21 mouse cellular contexts compared by ENCODE assay signal in the genomic region with DNA sequence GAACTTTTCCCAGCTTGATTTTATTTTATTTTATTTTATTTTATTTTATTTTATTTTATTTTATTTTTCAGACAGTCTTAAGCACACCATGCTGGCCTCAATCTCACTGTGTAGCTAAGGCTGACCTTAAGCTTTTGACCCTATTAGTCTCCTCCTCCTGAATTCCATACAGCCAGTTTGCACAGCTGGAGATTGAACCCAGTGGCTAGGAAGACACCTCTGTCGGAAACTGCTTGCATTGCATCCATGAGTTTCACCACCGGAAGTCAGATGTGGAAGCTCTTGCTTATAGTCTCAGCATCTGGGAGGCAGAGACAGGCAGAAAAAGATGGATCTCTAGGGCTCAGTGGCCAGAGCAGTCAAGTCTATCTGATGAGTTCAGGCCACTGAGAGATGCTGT.
DNase-seq lines count a peak whose midpoint lies in the region; ATAC-seq and TF ChIP-seq lines count a peak whose summit lies in the region.
"Had no signal": no experiment of that assay in that cellular context is flagged by ENCODE, and none has a peak within 500 bp of the region (broad histone marks: within the 10 kb centered on the region; RNA-seq: fewer than 3 reads in every experiment).

No protein-coding gene starts in this region.

- peak; percentile 19 for DNase-seq in embryonic facial prominence, embryonic 11.5 days (ENCODE audit: low spot score)
- no peak for DNase-seq in embryonic facial prominence, embryonic 10.5 days (ENCODE audit: low spot score)
- peak; percentile 6 for DNase-seq in kidney, postnatal 0 days (ENCODE audit: low spot score)
- no peak for DNase-seq in kidney, adult 9 months
- peak; percentile 70 for DNase-seq in ZHBTc4 (ENCODE audit: low read depth, low spot score)
- no peak for DNase-seq in left cerebral cortex, adult 11 months (ENCODE audit: low spot score)
- no peak for DNase-seq in retina, postnatal 1 day
- DNase-seq: adrenal gland, postnatal 14 days; cerebellum, adult 11-12 months; cerebellum, adult 9-10 months; cerebellum, postnatal 36 days; gastrocnemius, adult 2 months; gastrocnemius, postnatal 25 days; heart, postnatal 14 days had no signal

- ATAC-seq in embryonic facial prominence, embryonic 11.5 days (replicated peaks; ENCODE audit: insufficient number of reproducible peaks, low FRiP score, low TSS enrichment, low read depth) = no peak
- ATAC-seq in kidney, postnatal 0 days (replicated peaks; ENCODE audit: low FRiP score, low read depth) = no peak
- ATAC-seq: forebrain, embryonic 14.5 days; intestine, postnatal 0 days had no signal

- H3K4me1 ChIP-seq in embryonic facial prominence, embryonic 11.5 days (ENCODE audit: control insufficient read depth, insufficient read depth, low read length) = no peaks in the 10 kb centered on the region
- H3K4me1 ChIP-seq in embryonic facial prominence, embryonic 10.5 days = no peaks in the 10 kb centered on the region
- no peaks in the 10 kb centered on the region for H3K4me1 ChIP-seq in kidney, postnatal 0 days (replicated peaks; ENCODE audit: insufficient read depth, low read length)
- H3K4me1 ChIP-seq: embryonic facial prominence, embryonic 15.5 days; forebrain, embryonic 10.5 days; hindbrain, embryonic 10.5 days had no signal

- H3K9ac ChIP-seq in embryonic facial prominence, embryonic 11.5 days (replicated peaks; ENCODE audit: low read length) = no peak overlapping the region
- no peak overlapping the region for H3K9ac ChIP-seq in kidney, postnatal 0 days (ENCODE audit: low read depth, low read length)
- H3K9ac ChIP-seq: embryonic facial prominence, embryonic 15.5 days; hindbrain, embryonic 14.5 days had no signal

- no peak overlapping the region for H3K4me3 ChIP-seq in embryonic facial prominence, embryonic 11.5 days (ENCODE audit: low read depth, low read length)
- H3K4me3 ChIP-seq in embryonic facial prominence, embryonic 10.5 days = no peak overlapping the region
- H3K4me3 ChIP-seq in kidney, postnatal 0 days (replicated peaks; ENCODE audit: low read depth, low read length) = no peak overlapping the region
- H3K4me3 ChIP-seq: embryonic facial prominence, embryonic 15.5 days; erythroblast, embryonic 14.5 days; forebrain, embryonic 10.5 days; gastrocnemius, adult 2 months; hindbrain, embryonic 10.5 days had no signal

- no peaks in the 10 kb centered on the region for H3K27me3 ChIP-seq in embryonic facial prominence, embryonic 11.5 days (ENCODE audit: control insufficient read depth, insufficient read depth, low read length)
- H3K27me3 ChIP-seq in embryonic facial prominence, embryonic 10.5 days (replicated peaks; ENCODE audit: low read depth, poor library complexity, severe bottlenecking) = no peaks in the 10 kb centered on the region
- H3K27me3 ChIP-seq in kidney, postnatal 0 days (ENCODE audit: insufficient read depth, low read length) = no peaks in the 10 kb centered on the region
- H3K27me3 ChIP-seq: embryonic facial prominence, embryonic 15.5 days had no signal

- no peak overlapping the region for H3K4me2 ChIP-seq in embryonic facial prominence, embryonic 11.5 days (ENCODE audit: low read depth, low read length)
- H3K4me2 ChIP-seq in kidney, postnatal 0 days (ENCODE audit: low read length) = no peak overlapping the region
- H3K4me2 ChIP-seq: embryonic facial prominence, embryonic 15.5 days; hindbrain, embryonic 14.5 days had no signal

- H3K9me3 ChIP-seq in embryonic facial prominence, embryonic 11.5 days (replicated peaks; ENCODE audit: control insufficient read depth, low read length) = no peaks in the 10 kb centered on the region
- H3K9me3 ChIP-seq in embryonic facial prominence, embryonic 10.5 days = no peaks in the 10 kb centered on the region
- H3K9me3 ChIP-seq in kidney, postnatal 0 days (replicated peaks; ENCODE audit: low read length) = no peaks in the 10 kb centered on the region
- H3K9me3 ChIP-seq: embryonic facial prominence, embryonic 15.5 days; forebrain, embryonic 10.5 days; hindbrain, embryonic 10.5 days had no signal

- no peak for TF ChIP-seq CTCF in kidney, postnatal 0 days (IDR thresholded peaks at IDR 0.05; ENCODE audit: low read depth)

- H3K27ac ChIP-seq in embryonic facial prominence, embryonic 11.5 days (replicated peaks; ENCODE audit: low read depth, low read length) = no peak overlapping the region
- no peak overlapping the region for H3K27ac ChIP-seq in embryonic facial prominence, embryonic 10.5 days (replicated peaks)
- H3K27ac ChIP-seq in kidney, postnatal 0 days = no peak overlapping the region
- H3K27ac ChIP-seq: embryonic facial prominence, embryonic 15.5 days; forebrain, embryonic 10.5 days; gastrocnemius, adult 2 months; hindbrain, embryonic 10.5 days; hindbrain, embryonic 14.5 days had no signal

- no peaks in the 10 kb centered on the region for H3K36me3 ChIP-seq in embryonic facial prominence, embryonic 11.5 days (replicated peaks; ENCODE audit: control insufficient read depth, insufficient read depth, low read depth, low read length)
- no peaks in the 10 kb centered on the region for H3K36me3 ChIP-seq in embryonic facial prominence, embryonic 10.5 days (replicated peaks)
- no peaks in the 10 kb centered on the region for H3K36me3 ChIP-seq in kidney, postnatal 0 days (ENCODE audit: insufficient read depth, low read length)
- H3K36me3 ChIP-seq: embryonic facial prominence, embryonic 15.5 days; forebrain, embryonic 10.5 days; hindbrain, embryonic 10.5 days had no signal

- 41% methylated on average over 2 of the region's 2 CpGs for WGBS in embryonic facial prominence, embryonic 11.5 days
- WGBS in embryonic facial prominence, embryonic 10.5 days = 46% methylated on average over 2 of the region's 2 CpGs
- WGBS in kidney, postnatal 0 days = 21% methylated on average over 2 of the region's 2 CpGs

Comparison
In these comparisons a context has a peak if more than half of its experiments do, and no peak if none do; other contexts are left out.
1. DNase-seq: peak in embryonic facial prominence, embryonic 11.5 days (single experiment), kidney, postnatal 0 days (single experiment) and ZHBTc4 (single experiment); none in embryonic facial prominence, embryonic 10.5 days (single experiment), kidney, adult 9 months (single experiment), left cerebral cortex, adult 11 months (single experiment) and retina, postnatal 1 day (single experiment).